Mouse (Mus musculus) embryonic facial prominence, embryonic 11.5 days (tissue): ENCODE data around the gene Gm5286. TPM values are rescaled to one million over a fixed set of nuclear protein-coding genes. Genes with fewer than 3 reads are reported as not detected.
"Not testable (repeated sequence)": the region's sequence is repeated elsewhere in the genome, so short reads cannot be mapped to it uniquely, and the experiment has no call there.

Experiments used
- ATAC-seq: fragments of 200-750 bp; cut with Nextera tagmentation; replicated peaks from 2 replicates; pipeline ENCODE4 v1.8.0; 2017; ENCODE audit warnings: low read depth; ENCODE audit not compliant: insufficient number of reproducible peaks, low FRiP score, low TSS enrichment
- DNase-seq: peaks from one replicate; pipeline ENCODE4 v3.0.0-alpha.2; 2015; ENCODE audit warnings: low spot score
- H3K27ac ChIP-seq: fragments of 300-500 bp; sonication (generic); replicated peaks from 2 replicates; pipeline ENCODE4 v1.5.1; 2014; ENCODE audit warnings: mild to moderate bottlenecking, low read depth, low read length, control low read depth
- H3K27me3 ChIP-seq: fragments of 300-500 bp; sonication (generic); 2 replicates; pipeline ENCODE4 v1.6.1; 2014; ENCODE audit warnings: mild to moderate bottlenecking, low read length, moderate library complexity, mixed read lengths; ENCODE audit not compliant: control insufficient read depth, insufficient read depth
- H3K36me3 ChIP-seq: fragments of 300-500 bp; sonication (generic); replicated peaks from 2 replicates; pipeline ENCODE4 v1.6.1; 2014; ENCODE audit warnings: low read depth, mild to moderate bottlenecking, low read length, moderate library complexity, mixed read lengths; ENCODE audit not compliant: control insufficient read depth, insufficient read depth
- H3K4me1 ChIP-seq: fragments of 300-500 bp; sonication (generic); 2 replicates; pipeline ENCODE4 v1.6.1; 2014; ENCODE audit warnings: low read length, mixed read lengths; ENCODE audit not compliant: control insufficient read depth, insufficient read depth
- H3K4me2 ChIP-seq: fragments of 300-500 bp; sonication (generic); 2 replicates; pipeline ENCODE4 v1.6.1; 2014; ENCODE audit warnings: low read depth, mild to moderate bottlenecking, control low read depth, low read length, moderate library complexity
- H3K4me3 ChIP-seq: fragments of 300-500 bp; sonication (generic); 2 replicates; pipeline ENCODE4 v1.5.1; 2014; ENCODE audit warnings: low read depth, low read length, control low read depth
- H3K9ac ChIP-seq: fragments of 300-500 bp; sonication (generic); replicated peaks from 2 replicates; pipeline ENCODE4 v1.6.1; 2014; ENCODE audit warnings: mild to moderate bottlenecking, control low read depth, low read length
- H3K9me3 ChIP-seq: fragments of 300-500 bp; sonication (generic); replicated peaks from 2 replicates; pipeline ENCODE4 v1.6.1; 2016; ENCODE audit warnings: mild to moderate bottlenecking, low read length, inconsistent platforms, mixed read lengths; ENCODE audit not compliant: control insufficient read depth
- WGBS: fragments of 180-500 bp; shearing (Covaris S2); extraction: QIAGEN DNeasy Blood & Tissue Kit; methylation state at CpG from one replicate; pipeline ENCODE4 v1.1.7; 2014; 5-methylcytosine and 5-hydroxymethylcytosine counted together
- polyA plus RNA-seq: library from polyadenylated mRNA; unstranded; fragments of >200 nt; fragmentation: Nextera tagmentation; extraction: Ambion mirVana; gene quantifications from 2 replicates; pipeline ENCODE4 v1.2.1, GENCODE M21; 2014

Gene Gm5286
- polyA plus RNA-seq = not detected in 2 replicates

GRCm38 (mm10) chr3:94196414-94196813 is at the start of gene Gm5286:
TSS of gene Gm5286 (plus strand) at chr3:94196714.
- H3K27me3 ChIP-seq, H3K27ac ChIP-seq, H3K9me3 ChIP-seq, H3K4me2 ChIP-seq, ATAC-seq, H3K4me1 ChIP-seq, H3K4me3 ChIP-seq, DNase-seq, H3K36me3 ChIP-seq, H3K9ac ChIP-seq: not testable (repeated sequence)
- WGBS = 86% methylated on average over 2 of the region's 4 CpGs

- H3K4me3 ChIP-seq, DNase-seq: not testable (repeated sequence)
Observed at GRCm38 (mm10) chr3:94167351-94167750, 29.2 kb upstream of the Gm5286 start.

GRCm38 (mm10) chr3:94178093-94178492 is 18.4 kb upstream of the Gm5286 start, which contains the start of gene Gm10696:
TSS of gene Gm10696 (minus strand) at chr3:94178193.
- H3K4me1 ChIP-seq, ATAC-seq, H3K4me2 ChIP-seq, H3K36me3 ChIP-seq, H3K27me3 ChIP-seq, H3K9ac ChIP-seq, H3K9me3 ChIP-seq, H3K27ac ChIP-seq, H3K4me3 ChIP-seq, DNase-seq: not testable (repeated sequence)
- WGBS = 76% methylated on average over 1 of the region's 1 CpGs

More at GRCm38 (mm10) chr3:94167351-94167750, 29.2 kb upstream of the Gm5286 start:
- H3K4me1 ChIP-seq, H3K27ac ChIP-seq, H3K9me3 ChIP-seq, H3K36me3 ChIP-seq, ATAC-seq, H3K9ac ChIP-seq, H3K27me3 ChIP-seq, H3K4me2 ChIP-seq: not testable (repeated sequence)

Other genes starting within 250 kb of the Gm5286 start
- gene Tdpoz5, start 235.4 kb upstream of the Gm5286 start, polyA plus RNA-seq = not detected in 2 replicates
- gene Gm9125, start 141.8 kb upstream of the Gm5286 start, polyA plus RNA-seq = not detected in 2 replicates
- not detected in 2 replicates for gene Gm10697, start 124.1 kb upstream of the Gm5286 start, polyA plus RNA-seq
- not detected in 2 replicates for gene Gm10696, start 18.5 kb upstream of the Gm5286 start, polyA plus RNA-seq
- not detected in 2 replicates for gene Gm4778, start 67.3 kb downstream of the Gm5286 start, polyA plus RNA-seq
- 9.6 and 13.3 TPM in 2 replicates for gene Them4, start 113.4 kb downstream of the Gm5286 start, polyA plus RNA-seq
- gene Them5, start 145.4 kb downstream of the Gm5286 start, polyA plus RNA-seq = 0.50 TPM in 1 of 2 replicates, not detected in the other
- 0.88 and 0.89 TPM in 2 replicates for gene C2cd4d, start 165.7 kb downstream of the Gm5286 start, polyA plus RNA-seq
- gene Rorc, start 176.1 kb downstream of the Gm5286 start, polyA plus RNA-seq = 0.22 and 0.38 TPM in 2 replicates
- 0.06 and 0.13 TPM in 2 replicates for gene Lingo4, start 201.8 kb downstream of the Gm5286 start, polyA plus RNA-seq
- 16.1 and 19.8 TPM in 2 replicates for gene Tdrkh, start 216.6 kb downstream of the Gm5286 start, polyA plus RNA-seq
- 63.8 and 66.0 TPM in 2 replicates for gene Mrpl9, start 246.6 kb downstream of the Gm5286 start, polyA plus RNA-seq
- gene Oaz3, start 247.2 kb downstream of the Gm5286 start, polyA plus RNA-seq = 0.14 TPM in 1 of 2 replicates, not detected in the other